Mouse (Mus musculus) forebrain, embryonic 10.5 days (tissue): Measurements from ENCODE around the gene Olfr1348. TPM values are rescaled to one million over a fixed set of nuclear protein-coding genes. Genes with fewer than 3 reads are reported as not detected.
"Not testable (repeated sequence)": the region's sequence is repeated elsewhere in the genome, so short reads cannot be mapped to it uniquely, and the experiment has no call there.

Source experiments
- DNase-seq: peaks from one replicate; pipeline ENCODE4 v3.0.0-alpha.2; 2017; ENCODE audit warnings: low spot score; ENCODE audit errors: extremely low spot score
- H3K27ac ChIP-seq: fragments of 300-500 bp; sonication (generic); 2 replicates; pipeline ENCODE4 v1.5.1; 2016; ENCODE audit warnings: mild to moderate bottlenecking
- H3K27me3 ChIP-seq: fragments of 300-500 bp; sonication (generic); 2 replicates; pipeline ENCODE4 v1.6.1; 2016; ENCODE audit warnings: mild to moderate bottlenecking; ENCODE audit not compliant: poor library complexity, severe bottlenecking
- H3K36me3 ChIP-seq: fragments of 300-500 bp; sonication (generic); replicated peaks from 2 replicates; pipeline ENCODE4 v1.6.1; 2016; ENCODE audit warnings: mild to moderate bottlenecking, moderate library complexity
- H3K4me1 ChIP-seq: fragments of 300-500 bp; sonication (generic); 2 replicates; pipeline ENCODE4 v1.6.1; 2016
- H3K4me3 ChIP-seq: fragments of 300-500 bp; sonication (generic); 2 replicates; pipeline ENCODE4 v1.5.1; 2016; ENCODE audit warnings: mild to moderate bottlenecking, moderate library complexity
- H3K9me3 ChIP-seq: fragments of 300-500 bp; sonication (generic); 2 replicates; pipeline ENCODE4 v1.6.1; 2016; ENCODE audit warnings: mild to moderate bottlenecking, moderate library complexity
- WGBS: fragments of 180-500 bp; shearing (Covaris S2); methylation state at CpG from one replicate; pipeline ENCODE4 v1.1.7; 2016; 5-methylcytosine and 5-hydroxymethylcytosine counted together
- polyA plus RNA-seq: library from polyadenylated mRNA; unstranded; fragments of >200 nt; fragmentation: Nextera tagmentation; extraction: Ambion mirVana; gene quantifications from 2 replicates; pipeline ENCODE4 v1.2.1, GENCODE M21; 2016

Gene Olfr1348
- polyA plus RNA-seq, result not detected in 2 replicates

DNA sequence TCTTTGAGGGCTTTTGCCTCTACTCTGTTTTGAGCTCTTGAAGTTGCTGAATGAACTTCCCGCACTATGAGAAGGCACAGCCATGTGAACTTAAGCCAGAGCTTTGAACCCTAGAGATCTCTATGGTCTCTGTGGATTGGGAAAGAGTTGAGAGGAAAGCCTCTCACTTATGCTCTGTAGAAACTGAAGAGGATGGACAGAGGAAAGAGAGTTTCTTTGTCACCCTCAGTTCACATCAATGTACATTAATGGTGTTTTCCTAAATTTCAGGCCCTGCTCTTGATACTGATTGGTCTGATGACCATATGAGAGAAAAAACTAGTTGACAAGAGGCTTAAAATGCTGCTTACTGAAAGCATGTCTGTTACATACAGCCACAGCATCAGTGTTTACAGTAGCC, at the start of gene Olfr1348:
Olfr1348 (minus strand) TSS at position 101 of the 400 bp plus-strand sequence.
- peaks cover 32% of the 10 kb centered on the region; the same call in 1 of the 2 replicates for H3K9me3 ChIP-seq
- H3K27me3 ChIP-seq, result no peaks in the 10 kb centered on the region
- no peaks in the 10 kb centered on the region for H3K4me1 ChIP-seq
- no peak within 1 kb of the TSS for H3K4me3 ChIP-seq
- DNase-seq, result no peak
- H3K36me3 ChIP-seq, result no peaks in the 10 kb centered on the region
- no peak within 1 kb of the TSS for H3K27ac ChIP-seq
- 100% methylated on average over 1 of the region's 1 CpGs for WGBS

DNA sequence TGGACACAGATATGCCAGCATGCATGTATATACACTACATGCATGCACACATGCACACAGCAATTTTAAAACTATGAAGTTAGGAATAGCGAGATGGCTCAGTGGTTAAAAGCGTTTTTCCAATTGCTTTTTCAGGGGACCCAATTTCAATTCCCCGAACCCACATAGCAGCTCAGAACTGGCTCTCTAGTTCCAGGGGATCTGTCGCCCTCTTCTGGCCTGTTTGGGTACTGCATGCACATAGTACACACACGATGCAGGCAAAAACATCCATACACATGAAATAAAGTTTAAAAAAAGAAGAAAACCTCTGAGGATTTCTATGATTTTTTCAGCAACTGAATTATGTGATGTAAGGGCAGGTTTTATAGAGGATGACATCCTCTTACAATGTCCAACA, 17.6 kb upstream of the Olfr1348 start:
- Histone ChIP-seq H3K36me3 (no peaks in the 10 kb centered on the region), H3K9me3 (peaks cover 76% of the 10 kb centered on the region), H3K27me3 (no peaks in the 10 kb centered on the region), H3K4me1 (no peaks in the 10 kb centered on the region), H3K27ac (no peak overlapping the region), H3K4me3 (no peak overlapping the region)
- 67% methylated on average over 5 of the region's 5 CpGs for WGBS
- DNase-seq, result no peak

DNA sequence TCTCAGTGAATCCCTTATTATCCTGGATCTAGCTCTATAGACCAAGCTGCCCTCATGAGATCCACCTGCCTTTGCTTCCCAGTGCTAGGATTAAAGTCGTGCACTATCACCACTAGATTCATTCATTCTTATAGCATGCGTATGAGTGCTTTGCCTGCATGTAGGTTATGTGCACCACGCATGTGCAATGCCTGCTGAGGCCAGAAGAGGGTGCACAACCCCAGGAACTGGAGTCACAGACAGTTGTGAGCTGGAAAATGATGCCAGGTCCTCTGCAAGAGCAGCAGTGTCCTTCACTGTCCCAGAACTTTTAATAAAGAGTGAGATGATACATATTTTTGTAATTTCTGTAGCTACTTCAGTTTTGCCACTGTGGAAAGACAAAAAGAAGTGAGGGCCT, 16.5 kb upstream of the Olfr1348 start:
- H3K9me3 ChIP-seq, result peaks cover 81% of the 10 kb centered on the region
- 60% methylated on average over 3 of the region's 3 CpGs for WGBS
- DNase-seq, result no peak

DNA sequence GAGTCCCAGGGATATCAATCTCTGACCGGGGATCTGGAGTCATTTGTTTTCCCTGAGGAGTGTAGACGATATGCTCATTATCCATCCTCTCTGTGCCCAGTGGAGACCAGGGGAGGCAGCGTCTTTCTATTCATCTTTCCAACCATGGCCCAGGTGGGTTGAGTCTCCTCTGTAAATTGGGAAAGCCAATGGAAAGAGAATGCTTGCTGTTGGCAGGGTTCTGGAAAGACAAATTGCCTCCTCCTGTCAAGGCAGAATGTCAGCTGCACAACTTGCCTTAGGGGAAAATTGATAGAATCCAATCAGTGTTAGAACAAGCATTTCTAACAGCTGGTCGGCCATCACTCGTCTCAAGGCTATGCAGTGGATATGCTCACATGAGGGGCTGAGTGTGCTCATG, 14.3 kb upstream of the Olfr1348 start, which contains the start of gene Olfr1349:
Olfr1349 (minus strand) TSS at position 101 of the 400 bp plus-strand sequence.
- Histone ChIP-seq H3K36me3 (no peaks in the 10 kb centered on the region), H3K4me1 (no peaks in the 10 kb centered on the region), H3K27me3 (no peaks in the 10 kb centered on the region), H3K27ac (no peak within 1 kb of the TSS), H3K9me3 (peaks cover 87% of the 10 kb centered on the region), H3K4me3 (no peak within 1 kb of the TSS)
- WGBS, result 91% methylated on average over 5 of the region's 5 CpGs
- DNase-seq, result no peak

More for the DNA sequence above, 16.5 kb upstream of the Olfr1348 start:
- H3K27me3 ChIP-seq, result no peaks in the 10 kb centered on the region
- no peak overlapping the region for H3K4me3 ChIP-seq
- H3K4me1 ChIP-seq, result no peaks in the 10 kb centered on the region
- H3K27ac ChIP-seq, result no peak overlapping the region
- no peaks in the 10 kb centered on the region for H3K36me3 ChIP-seq

DNA sequence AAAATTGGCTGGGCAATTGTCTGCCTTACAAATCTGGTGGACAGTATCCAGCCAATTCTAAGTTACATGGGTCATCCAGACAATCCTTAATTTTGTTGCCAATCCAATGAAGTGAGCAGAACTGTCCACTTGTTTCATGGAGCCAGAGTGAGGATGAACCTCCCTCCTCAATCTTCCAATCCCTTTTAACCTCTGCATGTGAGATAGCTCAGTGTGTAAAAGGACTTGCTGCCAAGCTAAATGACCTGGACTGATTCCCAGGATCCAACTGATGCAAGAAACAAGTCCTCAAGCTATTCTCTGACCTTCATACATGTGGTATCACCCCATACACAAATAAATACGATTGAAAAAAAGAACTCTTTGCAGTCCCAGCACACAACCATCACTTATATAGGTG, 13.1 kb upstream of the Olfr1348 start:
- H3K4me1 ChIP-seq, result no peaks in the 10 kb centered on the region
- 37% methylated on average over 1 of the region's 1 CpGs for WGBS
- DNase-seq, result no peak
- H3K9me3 ChIP-seq, result peaks cover 87% of the 10 kb centered on the region
- no peak overlapping the region for H3K4me3 ChIP-seq
- H3K27ac ChIP-seq, result no peak overlapping the region
- H3K36me3 ChIP-seq, result no peaks in the 10 kb centered on the region
- H3K27me3 ChIP-seq, result no peaks in the 10 kb centered on the region

DNA sequence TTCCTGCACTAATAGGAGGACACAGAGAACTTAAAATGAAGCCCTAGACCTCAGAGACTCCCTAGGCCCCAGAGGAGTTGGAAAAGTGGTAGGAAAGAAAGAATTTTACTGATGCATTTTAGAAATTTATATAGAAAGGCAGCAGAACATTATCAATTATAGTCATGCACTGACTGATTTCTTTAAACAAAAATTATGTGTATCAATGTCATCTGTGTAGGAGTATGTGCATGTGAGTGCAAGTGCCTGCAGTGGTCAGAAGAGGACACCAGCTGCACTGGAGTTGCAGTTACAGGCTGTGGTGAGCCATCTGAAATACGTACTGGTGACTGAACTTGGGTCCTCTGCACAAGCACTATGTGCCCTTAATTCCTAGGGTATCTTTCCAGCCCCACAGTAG, 8.9 kb downstream of the Olfr1348 start, which contains the start of gene Olfr1347:
Olfr1347 (minus strand) TSS at position 101 of the 400 bp plus-strand sequence.
- 58% methylated on average over 1 of the region's 1 CpGs for WGBS
- no peak for DNase-seq
- no peak within 1 kb of the TSS for H3K27ac ChIP-seq
- no peak within 1 kb of the TSS for H3K4me3 ChIP-seq
- H3K36me3 ChIP-seq, result no peaks in the 10 kb centered on the region
- H3K9me3 ChIP-seq, result peaks cover 36% of the 10 kb centered on the region
- H3K4me1 ChIP-seq, result no peaks in the 10 kb centered on the region
- H3K27me3 ChIP-seq, result no peaks in the 10 kb centered on the region

DNA sequence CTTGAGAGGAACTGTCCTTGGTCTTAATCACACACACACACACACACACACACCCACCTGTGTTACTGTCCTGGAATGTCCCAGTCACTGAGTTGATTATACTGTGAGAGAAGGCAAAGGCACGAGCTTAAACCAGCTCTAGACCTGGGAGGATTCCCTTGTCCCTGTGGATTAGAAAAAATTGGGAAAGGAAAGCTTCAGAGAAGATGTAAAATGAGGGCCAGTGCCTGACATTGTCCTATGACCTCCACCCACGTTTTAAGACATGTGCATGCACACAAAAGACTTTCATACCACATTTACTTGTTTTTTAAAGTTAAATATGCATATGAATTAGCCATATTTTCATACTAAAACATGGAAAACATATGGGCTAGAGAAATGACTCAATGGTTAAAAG, 21.7 kb downstream of the Olfr1348 start, which contains the start of gene Olfr5:
Olfr5 (minus strand) TSS at position 101 of the 400 bp plus-strand sequence.
- H3K27ac ChIP-seq, result no peak within 1 kb of the TSS
- H3K4me1 ChIP-seq, result no peaks in the 10 kb centered on the region
- no peaks in the 10 kb centered on the region for H3K27me3 ChIP-seq
- H3K36me3 ChIP-seq, result no peaks in the 10 kb centered on the region
- no peak within 1 kb of the TSS for H3K4me3 ChIP-seq
- 46% methylated on average over 2 of the region's 2 CpGs for WGBS
- DNase-seq, result no peak
- H3K9me3 ChIP-seq, result peaks cover 41% of the 10 kb centered on the region

DNA sequence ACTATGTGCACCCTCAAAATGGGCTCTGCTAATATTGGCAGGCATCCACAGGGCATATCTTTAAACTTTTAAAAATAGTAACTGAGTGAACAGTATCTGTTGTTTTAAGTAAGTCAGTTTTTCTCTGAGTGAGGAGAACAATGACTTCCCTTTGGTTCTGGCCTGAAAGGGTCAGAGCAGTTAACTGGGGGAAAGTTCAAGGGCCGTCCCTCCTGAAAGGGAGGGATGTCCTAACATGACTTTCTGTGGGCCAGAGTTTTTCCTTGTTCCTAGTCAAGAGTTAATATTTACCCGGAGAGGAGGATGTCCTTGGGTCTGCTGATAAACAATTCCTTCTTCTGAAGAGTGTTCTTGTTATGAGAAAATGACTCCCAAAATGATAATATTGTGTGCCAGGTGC, 30.9 kb downstream of the Olfr1348 start:
- 79% methylated on average over 2 of the region's 2 CpGs for WGBS
- not testable (repeated sequence) for H3K36me3 ChIP-seq

DNA sequence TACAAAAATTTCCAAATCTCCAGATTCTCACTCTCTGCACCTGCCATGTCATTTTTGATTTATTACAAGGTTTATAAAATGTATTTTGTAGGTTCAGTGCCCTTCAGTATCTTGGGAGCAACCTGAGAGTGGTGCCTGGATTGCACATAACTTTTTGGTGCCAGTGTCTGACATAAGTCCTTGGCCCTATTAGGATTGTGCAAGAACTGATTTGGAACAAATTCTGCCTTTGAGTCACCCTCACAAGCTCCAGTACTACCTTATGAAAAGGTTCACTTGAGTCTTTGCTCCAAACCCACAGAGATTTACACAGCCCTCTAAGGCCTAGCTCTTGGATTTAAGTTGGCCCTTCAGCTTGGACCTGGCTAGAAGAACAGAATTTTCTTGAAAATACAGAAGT, 41.6 kb downstream of the Olfr1348 start, which contains the start of gene Olfr1346:
Olfr1346 (plus strand) TSS at position 151 of the 400 bp plus-strand sequence.
- H3K27me3 ChIP-seq, result no peaks in the 10 kb centered on the region
- H3K36me3 ChIP-seq, result no peaks in the 10 kb centered on the region
- no peaks in the 10 kb centered on the region for H3K4me1 ChIP-seq
- no peak within 1 kb of the TSS for H3K27ac ChIP-seq
- DNase-seq, result no peak
- H3K4me3 ChIP-seq, result no peak within 1 kb of the TSS
- peaks cover 5% of the 10 kb centered on the region; the same call in 1 of the 2 replicates for H3K9me3 ChIP-seq

More for the DNA sequence above, 30.9 kb downstream of the Olfr1348 start:
- peaks cover 47% of the 10 kb centered on the region for H3K9me3 ChIP-seq
- H3K4me3 ChIP-seq, DNase-seq, H3K27ac ChIP-seq, H3K27me3 ChIP-seq, H3K4me1 ChIP-seq: not testable (repeated sequence)

DNA sequence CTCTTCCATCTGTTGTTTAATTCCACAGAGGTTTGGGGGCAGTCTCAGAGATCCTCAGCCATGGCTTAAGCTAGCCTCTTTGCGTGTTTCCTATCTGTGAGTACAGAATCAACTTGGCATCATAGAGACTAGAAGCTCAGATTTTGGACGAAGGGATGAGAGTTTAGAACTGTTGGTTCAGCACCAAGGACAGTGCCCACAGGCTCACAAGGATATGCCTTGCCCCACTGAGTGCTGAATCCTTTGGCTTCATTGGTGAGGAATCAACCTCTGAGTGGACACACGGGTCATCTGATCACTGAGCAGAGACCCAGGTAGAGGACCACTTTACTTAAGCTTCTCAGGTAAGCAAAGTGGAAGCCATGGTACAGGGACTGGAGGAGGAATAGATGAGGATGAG, 52.1 kb downstream of the Olfr1348 start:
- Histone ChIP-seq H3K27me3 (no peaks in the 10 kb centered on the region), H3K9me3 (peaks cover 45% of the 10 kb centered on the region), H3K27ac (no peak overlapping the region), H3K36me3 (no peaks in the 10 kb centered on the region), H3K4me1 (no peaks in the 10 kb centered on the region), H3K4me3 (no peak overlapping the region)
- 41% methylated on average over 3 of the region's 3 CpGs for WGBS
- no peak for DNase-seq

DNA sequence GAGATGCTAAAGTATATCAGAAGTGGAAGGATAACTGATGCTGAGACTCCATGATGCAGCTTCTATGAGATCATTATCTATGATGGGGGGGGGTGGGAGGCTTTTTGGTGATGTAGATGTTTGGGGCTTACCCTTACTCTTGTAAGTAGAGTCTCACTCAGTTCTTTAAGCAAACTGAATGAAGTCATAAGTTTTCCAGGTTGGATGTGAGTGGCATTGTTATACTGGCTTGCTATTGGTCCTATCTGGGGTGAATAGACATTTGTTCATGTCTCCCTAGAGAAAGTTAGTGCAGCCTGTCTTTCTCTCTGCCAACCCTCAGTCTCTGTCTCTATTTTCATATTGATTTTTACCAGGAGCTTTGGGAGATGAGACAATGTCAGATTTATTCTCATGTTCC, 52.7 kb downstream of the Olfr1348 start, which contains the start of gene Olfr1336:
Olfr1336 (plus strand) TSS at position 301 of the 400 bp plus-strand sequence.
- H3K4me3 ChIP-seq, result no peak within 1 kb of the TSS
- no peaks in the 10 kb centered on the region for H3K4me1 ChIP-seq
- no peaks in the 10 kb centered on the region for H3K27me3 ChIP-seq
- H3K36me3 ChIP-seq, result no peaks in the 10 kb centered on the region
- H3K27ac ChIP-seq, result no peak within 1 kb of the TSS
- H3K9me3 ChIP-seq, result peaks cover 41% of the 10 kb centered on the region
- no peak for DNase-seq
